Mouse (Mus musculus) megakaryocyte, embryonic 14.5 days (primary cell): ENCODE results near the gene Efcab1. TPM values are rescaled to one million over a fixed set of nuclear protein-coding genes. Genes with fewer than 3 reads are reported as not detected.
"Not testable (repeated sequence)": the region's sequence is repeated elsewhere in the genome, so short reads cannot be mapped to it uniquely, and the experiment has no call there.

Source experiments
- H3K27me3 ChIP-seq: replicated peaks from 2 replicates; pipeline ENCODE3; 2012; ENCODE audit warnings: inconsistent platforms
- H3K36me3 ChIP-seq: replicated peaks from 2 replicates; pipeline ENCODE3; 2012; ENCODE audit warnings: low read length, inconsistent platforms, mixed read lengths
- H3K4me1 ChIP-seq: 2 replicates; pipeline ENCODE4 v1.6.1; 2012; ENCODE audit warnings: inconsistent platforms
- H3K4me3 ChIP-seq: replicated peaks from 2 replicates; pipeline ENCODE3; 2012; ENCODE audit warnings: moderate library complexity, mild to moderate bottlenecking, inconsistent platforms
- H3K9me3 ChIP-seq: 2 replicates; pipeline ENCODE4 v1.6.1; 2012; ENCODE audit warnings: inconsistent platforms
- FLI1 ChIP-seq: IDR thresholded peaks from 2 replicates; pipeline ENCODE4 v1.6.1; 2012; ENCODE audit warnings: low read length, inconsistent platforms, mixed read lengths
- GATA1 ChIP-seq: IDR thresholded peaks from 3 replicates; pipeline ENCODE4 v1.6.1; 2012; ENCODE audit warnings: mixed read lengths, low read length, inconsistent platforms, borderline replicate concordance
- polyA plus RNA-seq: library from polyadenylated mRNA; stranded (reverse); fragments of >175 nt; gene quantifications from 2 replicates; pipeline ENCODE4 v1.2.3, GENCODE M21; 2012; ENCODE audit warnings: low replicate concordance; ENCODE audit not compliant: insufficient read depth

Efcab1 gene
- polyA plus RNA-seq: not detected in 2 replicates

DNA sequence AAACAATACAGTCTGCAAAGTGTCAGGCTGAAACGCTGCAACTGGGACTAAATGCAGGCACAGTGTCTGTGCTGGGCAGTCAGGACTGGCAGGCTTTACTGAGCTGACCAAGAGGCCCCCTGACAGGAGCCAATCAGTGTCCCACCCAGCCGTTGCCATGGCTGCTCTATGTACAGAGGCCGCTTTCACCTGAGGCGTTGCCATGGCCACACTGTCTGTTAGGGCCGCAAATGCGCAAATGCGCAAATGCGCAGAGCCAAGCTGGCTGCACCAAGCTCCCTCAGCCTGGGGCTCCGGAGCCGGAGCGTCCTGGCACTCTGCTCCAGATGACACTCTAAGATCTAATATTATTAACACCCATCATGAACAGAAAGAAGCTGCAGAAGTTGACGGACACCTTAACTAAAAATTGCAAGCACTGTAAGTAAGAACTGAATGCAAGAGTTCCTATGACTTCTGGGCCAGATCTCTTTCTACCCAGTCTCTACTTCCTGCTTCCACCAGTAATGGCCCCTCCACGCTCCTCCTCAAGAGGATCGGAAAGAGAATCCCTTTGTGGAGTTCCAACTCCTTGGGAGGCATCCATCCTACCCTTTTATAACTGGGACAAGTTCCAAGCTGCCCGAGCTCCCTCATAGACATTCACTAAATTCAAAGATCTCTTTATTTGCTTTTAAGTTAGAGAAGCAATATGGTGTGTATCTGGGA lies at the start of gene Efcab1:
TSS of gene Efcab1 (plus strand) at position 214 of the 708 bp plus-strand sequence.
- H3K4me3 ChIP-seq: no peak within 1 kb of the TSS
- no peaks in the 10 kb centered on the region for H3K4me1 ChIP-seq

DNA sequence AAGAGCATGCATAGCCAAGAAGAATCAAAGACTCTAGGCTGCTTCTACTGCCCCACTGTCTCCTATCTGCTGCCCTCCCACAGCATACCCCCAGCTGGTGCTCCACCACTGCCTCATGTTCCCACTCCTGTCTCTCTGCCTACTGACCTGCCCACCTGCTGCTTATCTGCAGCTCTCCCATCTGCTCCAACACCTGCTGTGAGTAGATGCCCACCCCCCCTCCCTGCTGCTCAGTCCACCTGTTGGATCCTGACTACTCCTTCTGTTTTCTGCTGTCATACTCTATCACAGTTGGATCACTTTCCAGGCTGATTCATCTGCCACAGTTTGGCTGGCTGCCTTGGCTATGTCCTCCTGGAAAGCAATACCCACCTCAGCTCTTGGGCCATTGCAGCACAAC lies 47.0 kb upstream of the Efcab1 start:
- Histone ChIP-seq H3K9me3 (no peaks in the 10 kb centered on the region), H3K4me3 (no peak overlapping the region), H3K36me3 (no peaks in the 10 kb centered on the region), H3K27me3 (no peaks in the 10 kb centered on the region), H3K4me1 (no peaks in the 10 kb centered on the region)
- TF ChIP-seq FLI1 (no peak), GATA1 (no peak)

More for the DNA sequence above, at the start of gene Efcab1:
- no peaks in the 10 kb centered on the region for H3K9me3 ChIP-seq
- peaks cover 3% of the 10 kb centered on the region for H3K27me3 ChIP-seq
- H3K36me3 ChIP-seq: no peaks in the 10 kb centered on the region
- TF ChIP-seq FLI1 (no peak), GATA1 (no peak)

DNA sequence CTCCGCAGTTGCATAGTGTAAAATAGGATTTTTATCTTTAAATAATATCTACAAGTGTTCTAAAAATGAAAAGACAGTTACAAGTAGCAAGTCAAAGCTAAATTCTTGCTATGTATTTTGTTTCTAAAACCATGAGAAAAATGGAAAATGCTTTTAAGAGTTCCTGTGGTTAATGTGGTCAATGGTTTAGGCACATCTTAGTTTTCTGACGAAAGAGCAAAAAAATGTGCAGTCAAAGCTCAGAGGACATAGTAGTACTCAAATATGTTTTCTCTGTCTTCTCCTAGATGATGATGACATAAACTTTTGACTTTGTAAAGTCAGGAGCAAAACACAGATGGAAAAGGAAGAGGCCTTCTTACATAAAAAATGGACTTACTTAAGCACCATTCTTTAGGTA lies 21.5 kb upstream of the Efcab1 start:
- Histone ChIP-seq H3K9me3 (no peaks in the 10 kb centered on the region), H3K36me3 (no peaks in the 10 kb centered on the region), H3K4me3 (no peak overlapping the region), H3K27me3 (no peaks in the 10 kb centered on the region), H3K4me1 (no peaks in the 10 kb centered on the region)
- TF ChIP-seq FLI1 (no peak), GATA1 (no peak)

DNA sequence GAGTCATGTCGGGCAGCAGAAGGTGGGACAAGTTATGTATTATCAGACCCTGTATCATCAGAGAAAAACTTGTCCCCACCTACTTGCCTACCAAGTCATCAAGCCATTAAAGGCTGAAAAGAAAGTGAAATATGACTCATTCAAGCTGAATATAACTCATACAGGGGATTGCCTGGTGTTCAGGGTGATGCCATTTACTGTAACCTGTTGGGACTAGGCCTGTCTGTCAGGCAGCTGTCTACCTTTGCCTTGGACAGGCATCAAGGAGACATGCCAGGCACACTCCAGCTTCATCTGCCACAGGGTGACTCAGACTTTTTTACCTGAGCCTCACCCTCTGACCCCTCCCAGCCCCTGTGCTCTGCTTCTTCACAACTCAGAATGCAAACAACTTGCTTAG lies 21.0 kb upstream of the Efcab1 start:
- H3K4me1 ChIP-seq: no peaks in the 10 kb centered on the region
- H3K36me3 ChIP-seq: no peaks in the 10 kb centered on the region
- H3K27me3 ChIP-seq: no peaks in the 10 kb centered on the region
- no peaks in the 10 kb centered on the region for H3K9me3 ChIP-seq
- TF ChIP-seq GATA1 (no peak), FLI1 (no peak)
- H3K4me3 ChIP-seq: no peak overlapping the region

DNA sequence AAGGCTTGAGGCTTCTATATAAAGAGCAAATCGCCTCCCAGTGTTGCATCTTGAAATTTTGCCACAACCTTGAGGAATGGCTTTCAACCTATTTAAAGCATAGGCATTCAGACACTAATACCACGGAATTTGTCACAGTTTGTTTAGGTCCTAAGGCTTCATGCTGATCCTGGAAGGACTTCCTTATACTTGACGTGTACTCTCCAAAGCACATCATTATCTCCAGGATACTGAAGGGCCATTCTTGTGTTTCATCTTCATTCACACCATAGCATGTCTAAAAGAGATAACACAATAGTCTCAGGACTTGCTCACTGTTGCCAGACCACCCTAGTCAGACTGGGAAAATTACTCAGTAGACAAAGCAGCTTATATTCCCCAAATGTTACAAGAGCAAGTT lies 13.9 kb upstream of the Efcab1 start:
- TF ChIP-seq GATA1 (no peak), FLI1 (no peak)
- H3K27me3 ChIP-seq: no peaks in the 10 kb centered on the region
- no peaks in the 10 kb centered on the region for H3K36me3 ChIP-seq
- no peaks in the 10 kb centered on the region for H3K9me3 ChIP-seq
- H3K4me3 ChIP-seq: no peak overlapping the region
- no peaks in the 10 kb centered on the region for H3K4me1 ChIP-seq

DNA sequence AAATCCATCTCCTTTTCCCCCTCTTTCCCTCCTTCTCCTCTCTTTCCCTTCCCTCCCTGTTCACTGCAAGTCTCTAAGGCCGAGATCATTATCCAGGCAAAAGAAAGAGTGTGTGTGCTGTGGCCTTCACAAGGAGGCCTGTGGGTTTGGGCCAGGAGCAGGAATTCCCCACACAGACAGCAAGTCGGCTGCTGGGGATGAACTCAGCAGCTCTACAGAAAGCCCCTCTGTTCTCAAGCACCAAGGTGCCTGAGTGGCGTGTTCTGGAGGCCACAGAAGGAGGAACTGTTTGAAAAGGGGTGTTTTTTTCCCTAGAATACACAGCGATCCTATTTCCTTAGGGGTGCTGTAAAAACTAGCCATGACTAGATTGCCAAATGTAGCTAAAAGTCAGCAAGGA lies 12.5 kb upstream of the Efcab1 start:
- Histone ChIP-seq H3K9me3 (no peaks in the 10 kb centered on the region), H3K4me3 (no peak overlapping the region), H3K27me3 (no peaks in the 10 kb centered on the region), H3K4me1 (no peaks in the 10 kb centered on the region), H3K36me3 (no peaks in the 10 kb centered on the region)
- TF ChIP-seq GATA1: no peak
- no peak for TF ChIP-seq FLI1

DNA sequence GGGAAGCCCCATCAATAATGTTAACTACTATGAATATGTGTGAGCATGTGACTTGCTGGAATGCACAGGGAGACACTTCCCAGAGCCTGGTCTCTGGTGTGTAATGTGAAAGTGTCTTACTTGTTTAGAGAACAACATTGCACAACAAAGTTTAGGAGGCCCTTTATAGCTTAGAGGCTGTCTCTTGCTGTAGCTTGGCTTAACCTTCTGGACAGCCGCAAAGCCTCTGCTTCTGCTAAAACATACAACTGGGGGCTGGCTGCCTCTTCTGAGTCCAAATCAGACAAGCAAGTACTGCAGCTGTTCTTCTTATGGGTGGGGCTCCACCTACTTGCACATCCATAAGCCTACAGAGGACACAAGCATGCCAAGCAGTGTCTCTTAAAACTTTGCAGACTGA lies 11.7 kb upstream of the Efcab1 start:
- Histone ChIP-seq H3K4me3 (no peak overlapping the region), H3K36me3 (no peaks in the 10 kb centered on the region), H3K4me1 (no peaks in the 10 kb centered on the region), H3K9me3 (no peaks in the 10 kb centered on the region), H3K27me3 (no peaks in the 10 kb centered on the region)
- no peak for TF ChIP-seq FLI1
- TF ChIP-seq GATA1: no peak

DNA sequence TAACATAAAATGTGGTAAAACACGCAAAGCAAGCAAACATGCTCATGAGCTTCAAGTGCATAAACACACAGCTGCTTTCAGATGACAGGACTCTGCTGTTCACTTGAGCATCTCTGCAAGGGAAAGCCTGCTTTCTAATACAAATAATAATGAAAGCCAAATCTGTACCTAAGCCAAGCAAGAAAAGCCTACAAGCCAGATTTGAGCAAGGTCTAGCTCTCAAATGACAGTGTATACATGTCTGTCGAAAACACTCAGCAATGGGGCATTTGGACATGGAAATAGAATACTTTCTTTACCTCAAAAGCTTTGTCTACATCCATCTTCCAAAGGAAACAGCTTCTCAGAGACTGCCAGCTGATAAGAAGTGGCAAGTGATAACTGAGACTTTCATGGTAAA lies 10.9 kb upstream of the Efcab1 start:
- no peaks in the 10 kb centered on the region for H3K36me3 ChIP-seq
- no peaks in the 10 kb centered on the region for H3K9me3 ChIP-seq
- no peak for TF ChIP-seq GATA1
- no peak for TF ChIP-seq FLI1
- no peaks in the 10 kb centered on the region for H3K4me1 ChIP-seq
- H3K4me3 ChIP-seq: no peak overlapping the region
- no peaks in the 10 kb centered on the region for H3K27me3 ChIP-seq

DNA sequence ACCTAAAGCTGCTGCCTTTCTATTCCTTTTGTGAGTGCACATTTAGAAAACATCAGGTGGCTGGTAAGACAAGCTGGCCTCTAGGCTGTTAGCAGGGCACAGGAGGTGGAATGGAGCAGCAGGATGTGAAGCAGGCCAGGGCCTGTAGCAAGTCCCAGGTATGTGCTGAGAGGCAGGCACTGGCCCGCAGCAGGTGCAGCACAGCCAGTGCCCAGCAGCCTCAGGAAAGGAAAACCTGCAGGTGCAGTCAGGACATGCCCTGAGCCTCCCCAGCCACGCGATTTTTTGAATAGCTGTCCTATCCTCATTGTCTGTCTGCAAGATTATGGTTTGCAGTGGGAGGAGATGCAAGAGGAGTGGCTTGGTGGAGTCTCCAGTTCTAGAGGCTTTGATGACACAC lies 24.3 kb downstream of the Efcab1 start:
- not testable (repeated sequence) for H3K4me3 ChIP-seq, H3K27me3 ChIP-seq, H3K9me3 ChIP-seq, H3K4me1 ChIP-seq, H3K36me3 ChIP-seq

DNA sequence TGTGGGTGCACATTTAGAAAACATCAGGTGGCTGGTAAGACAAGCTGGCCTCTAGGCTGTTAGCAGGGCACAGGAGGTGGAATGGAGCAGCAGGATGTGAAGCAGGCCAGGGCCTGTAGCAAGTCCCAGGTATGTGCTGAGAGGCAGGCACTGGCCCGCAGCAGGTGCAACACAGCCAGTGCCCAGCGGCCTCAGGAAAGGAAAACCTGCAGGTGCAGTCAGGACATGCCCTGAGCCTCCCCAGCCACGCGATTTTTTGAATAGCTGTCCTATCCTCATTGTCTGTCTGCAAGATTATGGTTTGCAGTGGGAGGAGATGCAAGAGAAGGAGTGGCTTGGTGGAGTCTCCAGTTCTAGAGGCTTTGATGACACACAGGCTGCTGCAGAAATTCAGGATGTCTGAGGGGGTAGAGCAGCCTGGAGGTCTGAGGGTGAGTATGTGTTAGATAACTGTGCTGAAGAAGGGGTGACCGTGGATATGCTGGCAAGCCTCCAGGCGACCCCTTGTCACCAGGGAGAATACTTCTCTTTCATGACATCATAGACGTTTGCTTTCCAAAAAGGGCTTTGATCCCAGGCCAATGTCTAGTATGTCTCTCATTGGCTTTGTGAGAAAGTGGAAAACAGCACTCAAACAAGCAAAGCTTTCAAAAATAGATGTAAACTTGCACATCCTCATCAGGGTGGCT lies 30.2 kb downstream of the Efcab1 start:
- H3K36me3 ChIP-seq, H3K4me3 ChIP-seq, H3K9me3 ChIP-seq, H3K27me3 ChIP-seq, H3K4me1 ChIP-seq: not testable (repeated sequence)
